Mouse (Mus musculus) neural tube, embryonic 11.5 days (tissue): ENCODE measurements around the gene Gm9913. TPM values are rescaled to one million over a fixed set of nuclear protein-coding genes. Genes with fewer than 3 reads are reported as not detected.

ENCODE experiments used
- ATAC-seq: fragments of 200-750 bp; cut with Nextera tagmentation; 2 replicates; pipeline ENCODE4 v1.8.0; 2017; ENCODE audit warnings: moderate number of reproducible peaks, mild to moderate bottlenecking, moderate TSS enrichment, moderate library complexity; ENCODE audit not compliant: insufficient read depth, low FRiP score, low TSS enrichment
- DNase-seq: peaks from one replicate; pipeline ENCODE4 v3.0.0-alpha.2; 2015; ENCODE audit warnings: low spot score
- H3K27ac ChIP-seq: fragments of 300-500 bp; sonication (generic); 2 replicates; pipeline ENCODE4 v1.5.1; 2014; ENCODE audit warnings: low read depth, mild to moderate bottlenecking, low read length
- H3K27me3 ChIP-seq: fragments of 300-500 bp; sonication (generic); 2 replicates; pipeline ENCODE4 v1.6.1; 2014; ENCODE audit warnings: mild to moderate bottlenecking, low read length, mixed read lengths; ENCODE audit not compliant: control insufficient read depth, insufficient read depth
- H3K36me3 ChIP-seq: fragments of 300-500 bp; sonication (generic); 2 replicates; pipeline ENCODE4 v1.6.1; 2014; ENCODE audit warnings: mild to moderate bottlenecking, low read length, moderate library complexity, mixed read lengths; ENCODE audit not compliant: control insufficient read depth, insufficient read depth
- H3K4me1 ChIP-seq: fragments of 300-500 bp; sonication (generic); 2 replicates; pipeline ENCODE4 v1.6.1; 2014; ENCODE audit warnings: low read length, mixed read lengths; ENCODE audit not compliant: control insufficient read depth, insufficient read depth
- H3K4me2 ChIP-seq: fragments of 300-500 bp; sonication (generic); 2 replicates; pipeline ENCODE4 v1.6.1; 2014; ENCODE audit warnings: low read depth, mild to moderate bottlenecking, moderate library complexity
- H3K4me3 ChIP-seq: fragments of 300-500 bp; sonication (generic); 2 replicates; pipeline ENCODE4 v1.5.1; 2014; ENCODE audit warnings: low read depth, low read length
- H3K9ac ChIP-seq: fragments of 300-500 bp; sonication (generic); 2 replicates; pipeline ENCODE4 v1.6.1; 2014; ENCODE audit warnings: mild to moderate bottlenecking, low read length
- H3K9me3 ChIP-seq: fragments of 300-500 bp; sonication (generic); 2 replicates; pipeline ENCODE4 v1.6.1; 2016; ENCODE audit warnings: low read length; ENCODE audit not compliant: control insufficient read depth
- WGBS: fragments of 180-500 bp; shearing (Covaris S2); extraction: QIAGEN DNeasy Blood & Tissue Kit; methylation state at CpG from one replicate; pipeline ENCODE4 v1.1.7; 2014; 5-methylcytosine and 5-hydroxymethylcytosine counted together
- polyA plus RNA-seq: library from polyadenylated mRNA; unstranded; fragments of >200 nt; fragmentation: Nextera tagmentation; extraction: Ambion mirVana; gene quantifications from 2 replicates; pipeline ENCODE4 v1.2.1, GENCODE M21; 2014

Gm9913 gene
- polyA plus RNA-seq, 1 experiment from 2014 or later: 0.16 TPM

DNA sequence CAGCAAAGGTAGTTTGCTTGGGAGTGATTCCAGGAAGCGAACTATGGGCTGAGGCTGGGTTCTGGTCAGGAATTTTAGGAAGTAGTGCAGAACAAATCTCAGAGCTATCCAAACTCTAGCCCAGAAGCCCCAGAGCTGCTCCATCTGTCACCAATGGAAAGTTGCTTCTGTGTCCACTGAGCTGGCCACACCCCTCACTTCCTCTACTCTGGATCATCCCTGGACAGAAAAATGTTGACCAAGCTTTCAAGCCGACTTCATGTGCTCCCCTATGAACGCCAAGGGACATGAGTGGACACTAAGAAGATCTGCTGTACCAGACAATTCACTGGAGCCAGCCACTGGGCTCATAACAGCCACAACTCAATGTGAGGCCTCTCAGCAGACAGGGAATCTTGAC, 28.7 kb upstream of the Gm9913 start:
- 81% methylated on average over 3 of the region's 3 CpGs for WGBS
- Histone ChIP-seq H3K36me3 (no peaks in the 10 kb centered on the region), H3K4me3 (no peak overlapping the region), H3K4me2 (no peak overlapping the region), H3K9me3 (no peaks in the 10 kb centered on the region), H3K9ac (no peak overlapping the region), H3K4me1 (no peaks in the 10 kb centered on the region), H3K27me3 (no peaks in the 10 kb centered on the region), H3K27ac (no peak overlapping the region)
- ATAC-seq (no peak), DNase-seq (no peak)

DNA sequence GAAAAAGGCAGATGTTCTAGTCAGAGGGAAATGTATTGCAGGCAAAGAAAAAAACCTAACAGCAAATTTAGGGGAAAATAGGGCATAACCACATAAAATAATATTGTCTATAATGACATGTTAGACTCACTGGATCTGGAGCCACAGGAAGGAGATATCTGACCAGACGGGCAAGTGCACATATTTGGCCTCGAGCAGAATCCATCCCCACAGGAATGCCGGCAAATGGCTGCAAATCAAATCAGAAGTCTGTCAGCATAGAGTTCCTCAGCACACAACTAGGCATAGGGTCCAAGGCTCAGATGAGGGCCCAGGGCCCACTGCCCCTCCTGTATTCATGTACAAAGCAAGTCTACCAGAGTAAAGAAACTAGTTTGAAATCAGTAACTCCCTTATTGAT, 27.5 kb upstream of the Gm9913 start:
- DNase-seq (no peak), ATAC-seq (no peak)

GRCm38 (mm10) chr2:125478705-125479104, 26.2 kb upstream of the Gm9913 start:
- DNase-seq (no peak), ATAC-seq (no peak)
- no peaks in the 10 kb centered on the region for H3K9me3 ChIP-seq
- H3K27ac ChIP-seq: no peak overlapping the region
- no peaks in the 10 kb centered on the region for H3K4me1 ChIP-seq
- H3K36me3 ChIP-seq: no peaks in the 10 kb centered on the region
- H3K4me3 ChIP-seq: no peak overlapping the region
- no peak overlapping the region for H3K9ac ChIP-seq
- 79% methylated on average over 4 of the region's 4 CpGs for WGBS
- no peak overlapping the region for H3K4me2 ChIP-seq
- no peaks in the 10 kb centered on the region for H3K27me3 ChIP-seq

More for the DNA sequence above, 27.5 kb upstream of the Gm9913 start:
- no peaks in the 10 kb centered on the region for H3K27me3 ChIP-seq
- no peak overlapping the region for H3K4me3 ChIP-seq
- WGBS: 82% methylated on average over 3 of the region's 3 CpGs
- H3K27ac ChIP-seq: no peak overlapping the region
- no peak overlapping the region for H3K4me2 ChIP-seq
- H3K9ac ChIP-seq: no peak overlapping the region
- no peaks in the 10 kb centered on the region for H3K9me3 ChIP-seq
- no peaks in the 10 kb centered on the region for H3K4me1 ChIP-seq
- no peaks in the 10 kb centered on the region for H3K36me3 ChIP-seq

GRCm38 (mm10) chr2:125480057-125480456, 24.8 kb upstream of the Gm9913 start:
- Histone ChIP-seq H3K4me3 (no peak overlapping the region), H3K4me1 (no peaks in the 10 kb centered on the region), H3K27me3 (no peaks in the 10 kb centered on the region), H3K27ac (no peak overlapping the region), H3K4me2 (no peak overlapping the region), H3K9ac (no peak overlapping the region), H3K36me3 (no peaks in the 10 kb centered on the region), H3K9me3 (no peaks in the 10 kb centered on the region)
- DNase-seq: no peak
- no peak for ATAC-seq
- WGBS: 91% methylated on average over 5 of the region's 5 CpGs

GRCm38 (mm10) chr2:125481116-125481515, 23.8 kb upstream of the Gm9913 start:
- Histone ChIP-seq H3K4me2 (no peak overlapping the region), H3K4me1 (no peaks in the 10 kb centered on the region), H3K4me3 (no peak overlapping the region), H3K27ac (no peak overlapping the region), H3K9ac (no peak overlapping the region), H3K9me3 (no peaks in the 10 kb centered on the region), H3K36me3 (no peaks in the 10 kb centered on the region), H3K27me3 (no peaks in the 10 kb centered on the region)
- WGBS: 85% methylated on average over 4 of the region's 4 CpGs
- DNase-seq (no peak), ATAC-seq (no peak)

DNA sequence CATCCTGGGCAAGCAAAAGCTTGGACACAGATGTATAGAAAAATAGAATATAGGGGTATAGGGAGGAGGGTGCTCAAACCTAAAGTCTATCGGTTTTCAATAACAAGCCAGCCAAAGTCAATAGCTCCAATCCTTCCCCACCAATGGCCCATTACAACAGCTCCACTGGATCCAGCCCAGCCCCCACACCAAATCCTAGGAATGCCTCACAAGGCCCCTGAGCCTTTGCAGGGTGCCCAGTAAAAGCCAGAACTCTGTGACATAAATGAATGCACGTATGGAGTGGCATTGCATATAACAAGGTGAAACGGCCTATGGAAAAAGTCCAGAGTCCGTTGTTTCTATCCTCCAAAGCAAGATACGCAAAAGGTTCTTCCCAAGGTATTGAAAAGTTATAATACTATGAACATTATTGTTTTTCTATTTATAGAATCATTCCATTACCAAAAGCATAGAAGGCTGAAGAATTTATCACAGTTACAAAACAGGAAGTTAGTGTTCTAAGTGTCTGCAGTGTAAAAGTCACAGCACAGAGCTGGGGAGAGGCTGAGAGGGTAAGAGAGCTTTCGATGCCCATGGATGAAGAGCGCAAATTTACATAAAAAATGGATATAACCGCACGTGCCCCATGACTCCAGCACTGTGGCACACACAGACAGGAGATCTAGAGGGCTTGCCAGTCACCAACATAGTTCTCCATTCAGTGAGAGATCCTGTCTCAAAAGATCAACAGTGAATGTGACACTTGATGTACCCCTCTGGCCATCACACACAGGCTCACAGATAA, 23.2 kb upstream of the Gm9913 start:
- no peaks in the 10 kb centered on the region for H3K4me1 ChIP-seq
- H3K9ac ChIP-seq: no peak overlapping the region
- H3K4me3 ChIP-seq: no peak overlapping the region
- no peaks in the 10 kb centered on the region for H3K36me3 ChIP-seq
- H3K27ac ChIP-seq: no peak overlapping the region
- H3K27me3 ChIP-seq: no peaks in the 10 kb centered on the region
- DNase-seq (no peak), ATAC-seq (no peak)
- WGBS: 95% methylated on average over 9 of the region's 9 CpGs
- no peaks in the 10 kb centered on the region for H3K9me3 ChIP-seq
- no peak overlapping the region for H3K4me2 ChIP-seq

DNA sequence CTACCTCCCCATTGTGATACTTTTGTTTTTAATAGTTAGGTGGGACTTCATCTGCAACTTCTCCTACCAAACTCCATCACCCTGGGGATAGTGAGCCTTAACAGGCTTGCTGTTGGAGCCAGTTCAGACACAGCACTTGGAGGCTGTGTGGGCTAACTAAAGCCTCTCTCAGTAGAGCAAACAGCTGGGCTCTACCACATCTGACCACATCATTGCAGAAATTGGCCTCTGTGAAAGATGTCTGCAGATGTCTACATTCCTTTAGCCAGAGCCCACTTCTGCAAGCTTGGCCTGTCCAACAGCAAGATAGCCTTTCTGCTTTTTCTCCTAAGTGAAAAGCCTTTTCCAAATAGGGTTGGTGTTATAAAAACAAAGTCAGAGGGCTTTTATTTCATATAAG, 20.7 kb upstream of the Gm9913 start:
- Histone ChIP-seq H3K27me3 (no peaks in the 10 kb centered on the region), H3K4me3 (no peak overlapping the region), H3K27ac (no peak overlapping the region), H3K9me3 (no peaks in the 10 kb centered on the region), H3K4me2 (no peak overlapping the region), H3K9ac (no peak overlapping the region), H3K36me3 (no peaks in the 10 kb centered on the region), H3K4me1 (no peaks in the 10 kb centered on the region)
- no peak for DNase-seq
- ATAC-seq: no peak

DNA sequence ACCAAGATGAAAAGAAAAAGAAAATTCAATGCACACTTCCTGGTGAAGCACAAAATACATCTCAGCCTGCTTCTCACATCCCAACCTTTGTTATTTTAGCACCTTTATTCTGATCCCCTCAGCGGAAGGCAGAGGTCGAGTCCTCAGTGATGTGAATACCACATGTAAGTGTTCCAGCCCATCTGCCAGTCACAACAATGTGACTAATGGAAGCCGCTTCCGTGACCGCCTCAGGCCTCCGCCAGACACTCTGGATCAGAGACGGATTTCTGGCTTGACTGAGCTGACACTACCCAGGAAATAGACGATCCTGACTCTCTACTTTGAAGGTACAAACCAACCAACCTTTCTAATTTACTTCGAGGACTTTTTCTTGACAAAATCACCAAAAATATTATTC, 20.0 kb upstream of the Gm9913 start:
- Histone ChIP-seq H3K27ac (no peak overlapping the region), H3K36me3 (no peaks in the 10 kb centered on the region), H3K9ac (no peak overlapping the region), H3K9me3 (no peaks in the 10 kb centered on the region), H3K4me2 (no peak overlapping the region), H3K4me1 (no peaks in the 10 kb centered on the region), H3K27me3 (no peaks in the 10 kb centered on the region), H3K4me3 (no peak overlapping the region)
- 67% methylated on average over 9 of the region's 9 CpGs for WGBS
- ATAC-seq: no peak
- no peak for DNase-seq

DNA sequence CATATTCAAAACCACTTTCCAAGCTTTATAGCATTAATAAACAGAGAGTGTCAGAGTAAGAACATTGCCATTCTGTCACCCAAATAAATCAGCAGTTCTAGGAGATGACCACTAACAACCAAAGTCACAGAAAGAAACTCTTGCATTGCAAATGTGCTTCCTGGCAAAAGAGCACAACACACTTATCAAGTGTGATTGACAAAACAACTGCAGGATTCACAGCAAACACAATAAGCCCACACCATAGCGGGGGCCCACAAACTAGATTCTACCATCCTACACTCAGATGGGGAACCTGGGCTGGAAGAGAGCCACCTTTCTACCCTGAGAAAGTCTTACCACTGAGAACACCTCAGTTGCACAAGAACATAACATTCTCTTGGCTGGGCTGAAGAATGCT, 14.9 kb upstream of the Gm9913 start:
- Histone ChIP-seq H3K9me3 (no peaks in the 10 kb centered on the region), H3K9ac (no peak overlapping the region), H3K27ac (no peak overlapping the region), H3K4me2 (no peak overlapping the region), H3K4me3 (no peak overlapping the region), H3K27me3 (no peaks in the 10 kb centered on the region), H3K4me1 (no peaks in the 10 kb centered on the region), H3K36me3 (no peaks in the 10 kb centered on the region)
- 93% methylated on average over 1 of the region's 1 CpGs for WGBS
- DNase-seq (no peak), ATAC-seq (no peak)
